Mouse (Mus musculus) c-Kit-positive CD71-positive TER-119-negative erythroid progenitor cells, embryonic 14.5 days (primary cell): ENCODE measurements around the gene Wars2.

Source experiments
- DNase-seq: peaks from one replicate; pipeline ENCODE4 v3.0.0-alpha.2; 2013; ENCODE audit warnings: low read depth

Wars2 gene

GRCm38 (mm10) chr3:99248831-99249550, 108.1 kb downstream of the Wars2 start:
- no peak for DNase-seq

- no peak for DNase-seq
These were observed 108.6 kb downstream of the Wars2 start for GRCm38 (mm10) chr3:99249551-99249870.

- DNase-seq, result no peak
These were observed 109.0 kb downstream of the Wars2 start for GRCm38 (mm10) chr3:99249906-99250305.

GRCm38 (mm10) chr3:99251271-99252165, 110.7 kb downstream of the Wars2 start:
- no peak for DNase-seq

- DNase-seq, result no peak
These were observed 111.7 kb downstream of the Wars2 start for GRCm38 (mm10) chr3:99252461-99253091.

GRCm38 (mm10) chr3:99253092-99253488, 112.2 kb downstream of the Wars2 start:
- no peak for DNase-seq

- DNase-seq, result no peak
These were observed 112.9 kb downstream of the Wars2 start for GRCm38 (mm10) chr3:99253497-99254451.

- no peak for DNase-seq
These were observed 113.8 kb downstream of the Wars2 start for GRCm38 (mm10) chr3:99254559-99255151.

GRCm38 (mm10) chr3:99255411-99256365, 114.8 kb downstream of the Wars2 start:
- no peak for DNase-seq

- DNase-seq, result no peak
These were observed 115.5 kb downstream of the Wars2 start for GRCm38 (mm10) chr3:99256366-99256750.

- DNase-seq, result no peak
These were observed 115.9 kb downstream of the Wars2 start for GRCm38 (mm10) chr3:99256766-99257165.

- DNase-seq, result no peak
These were observed 117.0 kb downstream of the Wars2 start for GRCm38 (mm10) chr3:99257586-99258577.

- no peak for DNase-seq
These were observed 118.9 kb downstream of the Wars2 start for GRCm38 (mm10) chr3:99259741-99260270.

GRCm38 (mm10) chr3:99260395-99260794, 119.5 kb downstream of the Wars2 start:
- DNase-seq, result no peak

- no peak for DNase-seq
These were observed 120.5 kb downstream of the Wars2 start for GRCm38 (mm10) chr3:99261371-99261791.

- no peak for DNase-seq
These were observed 121.1 kb downstream of the Wars2 start for GRCm38 (mm10) chr3:99261986-99262385.

GRCm38 (mm10) chr3:99263471-99263903, 122.6 kb downstream of the Wars2 start:
- no peak for DNase-seq

GRCm38 (mm10) chr3:99264695-99265094, 123.8 kb downstream of the Wars2 start:
- no peak for DNase-seq
